Mouse (Mus musculus) Patski (cell line): ENCODE measurements at regions not wholly inside any gene's neighbourhood (a gene's known extent, or its start where the extent isn't known, plus 50 kb on each side); places are given as distances from the start of the nearest gene placed in this dataset.

Experiments
- ATAC-seq: fragments of 100-300 bp; one replicate; pipeline ENCODE4 v1.8.0; 2021
- CTCF ChIA-PET: fragments of 350-600 bp; sonication (Branson Sonifier 250); formaldehyde crosslinking; loops from one replicate; lab custom pipeline; 2022; ENCODE audit warnings: inconsistent platforms; lab: Charles Lee
- POLR2A ChIA-PET: fragments of 350-600 bp; sonication (Branson Sonifier 250); formaldehyde crosslinking; loops from one replicate; lab custom pipeline; 2022; ENCODE audit warnings: antibody characterized with exemption, inconsistent platforms; lab: Charles Lee
- DNase-seq: peaks from one replicate; pipeline ENCODE4 v3.0.0-alpha.2; 2011; ENCODE audit warnings: low read depth, low spot score
- H3K27me3 ChIP-seq: fragments of 371-371 bp; one replicate; pipeline ENCODE4 v1.5.1; 2021
- CTCF ChIP-seq: fragments of 100-300 bp; IDR thresholded peaks from one replicate; pipeline ENCODE4 v1.5.1; 2021
- in situ Hi-C: fragments of 300-500 bp; cut with MboI; formaldehyde crosslinking; loops from 3 replicates; pipeline ENCODE4 v1.11.1; 2018; ENCODE audit warnings: low pct_unique_long_range_greater_than_20kb, mixed read lengths

DNA sequence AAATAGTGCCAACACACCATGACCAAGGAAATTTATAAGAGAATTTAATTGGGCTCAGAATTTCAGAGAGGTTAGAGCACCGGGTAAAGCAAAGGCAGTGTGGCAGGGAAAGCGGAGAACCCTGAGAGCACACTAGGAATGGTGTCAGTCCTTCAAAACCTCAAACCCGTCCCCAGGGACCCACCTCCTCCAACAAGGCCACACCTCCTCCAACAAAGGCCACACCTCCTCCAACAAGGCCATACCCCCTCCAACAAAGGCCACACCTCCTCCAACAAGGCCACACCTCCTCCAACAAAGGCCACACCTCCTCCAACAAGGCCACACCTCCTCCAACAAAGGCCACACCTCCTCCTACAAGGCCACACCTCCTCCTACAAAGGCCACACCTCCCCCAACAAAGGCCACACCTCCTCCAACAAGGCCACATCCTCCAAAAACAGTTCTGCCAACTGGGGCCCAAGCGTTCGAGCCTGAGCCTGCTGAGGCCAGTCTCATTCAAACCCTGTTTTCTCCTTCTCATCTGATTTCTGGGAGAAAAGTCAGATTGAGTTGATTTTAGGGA, 109.8 kb upstream of the Zfp217 start:
- TF ChIP-seq CTCF = no peak
- no peak for DNase-seq
- ChIA-PET POLR2A (no interaction called here), CTCF (no interaction called here)
- in situ Hi-C loops = no loop called here
- ATAC-seq = no peak
- H3K27me3 ChIP-seq = no peaks in the 10 kb centered on the region

DNA sequence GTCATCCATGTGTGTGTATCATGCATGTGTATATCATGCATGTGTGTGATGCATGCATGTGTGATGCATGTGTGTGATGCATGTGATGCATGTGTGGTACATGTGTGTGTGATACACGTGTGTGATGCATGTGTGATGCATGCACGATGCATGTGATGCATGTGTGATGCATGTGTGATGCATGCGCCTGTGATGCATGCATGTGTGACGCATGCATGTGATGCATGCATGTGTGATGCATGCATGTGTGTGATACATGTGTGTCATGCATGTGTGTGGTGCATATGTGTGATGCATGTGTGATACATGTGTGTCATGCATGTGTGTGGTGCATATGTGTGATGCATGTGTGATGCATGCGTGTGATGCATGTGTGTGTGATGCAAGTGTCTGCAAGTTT, 108.1 kb upstream of the Zfp217 start:
- TF ChIP-seq CTCF = no peak
- DNase-seq = no peak
- ChIA-PET POLR2A (no interaction called here), CTCF (no interaction called here)
- H3K27me3 ChIP-seq = no peaks in the 10 kb centered on the region
- in situ Hi-C loops = no loop called here
- no peak for ATAC-seq

DNA sequence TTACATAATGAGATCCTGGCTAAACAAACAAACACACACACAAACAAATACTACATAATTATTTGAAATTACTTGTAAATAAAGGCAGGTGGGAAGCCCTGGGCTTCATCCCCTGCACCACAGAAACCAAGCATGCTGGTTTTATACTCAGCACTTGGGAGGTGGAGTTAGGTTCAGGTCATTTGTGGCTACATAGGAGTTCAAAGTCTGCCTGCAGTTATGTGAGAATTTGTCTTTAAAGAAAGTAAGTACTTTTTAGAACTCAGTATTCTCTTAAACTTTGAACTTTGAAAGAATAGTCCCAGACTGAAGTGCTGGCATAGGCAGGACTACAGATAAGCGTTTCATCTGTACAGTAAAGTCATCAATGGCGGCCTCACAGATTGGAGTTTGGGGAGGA, 107.6 kb upstream of the Zfp217 start:
- no peak for ATAC-seq

DNA sequence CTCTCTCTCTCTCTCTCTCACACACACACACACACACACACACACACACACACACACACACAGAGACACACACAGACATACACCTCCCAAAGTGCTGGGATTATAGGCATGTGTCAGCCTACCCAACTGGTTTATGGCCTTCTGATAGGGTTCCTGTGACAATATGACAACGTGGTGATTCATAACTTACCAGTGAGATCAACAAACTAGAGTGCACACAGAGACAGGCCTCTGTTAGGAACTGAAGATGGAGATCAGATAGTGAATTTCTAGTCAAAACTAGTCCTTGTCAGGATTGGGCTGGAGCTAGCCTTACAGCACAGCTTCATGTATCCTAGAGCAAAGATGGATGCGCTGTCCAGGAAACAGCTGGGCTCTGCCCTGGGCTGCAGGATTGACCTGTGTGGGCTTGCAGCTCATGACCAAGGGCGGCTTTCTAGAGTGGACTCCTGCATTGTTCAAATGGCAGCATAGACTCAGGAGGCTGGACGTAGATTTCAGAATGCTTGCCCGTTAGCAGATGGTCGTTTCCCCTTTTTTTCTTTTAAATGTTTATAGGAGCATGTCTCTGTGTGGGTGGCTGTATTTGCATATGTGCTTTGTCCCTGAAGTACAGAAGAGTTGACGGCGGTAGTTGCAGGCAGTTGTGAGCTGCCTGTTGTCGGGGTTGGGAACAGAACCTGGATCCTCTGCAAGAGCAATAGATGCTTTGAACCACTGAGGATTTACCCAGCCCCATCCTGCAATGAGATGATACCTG, 106.0 kb upstream of the Zfp217 start:
- DNase-seq (no peak), ATAC-seq (no peak)
- ChIA-PET CTCF (interaction anchor here (0.8 kb wide), 1 partner anchor 90 kb away, joined by 3 read pairs; no protein-coding TSS in a partner anchor), POLR2A (no interaction called here)
- in situ Hi-C loops = no loop called here
- TF ChIP-seq CTCF = no peak
- no peaks in the 10 kb centered on the region for H3K27me3 ChIP-seq

More for the DNA sequence above, 107.6 kb upstream of the Zfp217 start:
- POLR2A ChIA-PET = no interaction called here
- no peaks in the 10 kb centered on the region for H3K27me3 ChIP-seq
- CTCF ChIA-PET = no interaction called here
- in situ Hi-C loops = no loop called here
- TF ChIP-seq CTCF = no peak
- no peak for DNase-seq

DNA sequence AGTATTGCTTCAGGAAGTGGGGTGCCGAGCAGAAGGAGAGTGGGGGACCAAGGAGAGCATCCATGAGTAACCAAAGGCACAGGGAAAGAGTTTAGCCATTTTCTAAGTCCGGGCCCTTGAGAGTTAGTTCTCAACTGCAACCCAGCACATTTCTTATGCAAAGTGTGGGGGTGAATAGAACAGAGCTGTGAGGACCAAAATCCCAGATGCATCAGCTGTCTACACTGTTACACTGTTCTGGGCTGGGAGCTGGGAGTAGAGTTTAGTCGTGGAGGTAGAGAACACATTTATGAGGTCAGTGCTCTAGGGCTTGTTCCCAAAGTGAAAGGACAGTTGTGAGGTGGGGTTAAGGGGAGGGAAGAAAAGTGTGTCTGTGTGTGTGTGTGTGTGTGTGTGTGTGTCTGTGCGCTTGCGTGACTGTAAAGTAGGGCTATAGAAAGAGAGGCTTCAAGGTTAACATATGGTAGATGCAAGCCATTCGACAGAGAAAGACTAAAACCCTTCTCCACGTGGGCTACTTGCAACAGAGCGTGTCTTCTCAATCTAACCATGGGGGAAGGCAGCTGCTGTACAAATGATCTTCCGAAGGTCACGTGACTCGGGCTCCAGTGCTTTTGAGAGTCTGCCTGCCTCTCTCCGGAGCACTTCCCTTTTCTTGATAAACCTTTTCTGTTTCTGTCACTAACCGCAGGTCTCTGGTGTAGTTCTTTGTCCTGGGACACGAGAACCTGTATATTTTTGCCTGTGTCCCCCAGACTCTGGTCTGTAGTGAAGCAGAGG, 104.5 kb upstream of the Zfp217 start:
- ATAC-seq = no peak
- no peaks in the 10 kb centered on the region for H3K27me3 ChIP-seq
- ChIA-PET CTCF (no interaction called here), POLR2A (interaction anchor here (0.8 kb wide), 1 partner anchor 24 kb away, joined by 3 read pairs; no protein-coding TSS in a partner anchor)
- no peak for TF ChIP-seq CTCF
- in situ Hi-C loops = no loop called here
- no peak for DNase-seq

DNA sequence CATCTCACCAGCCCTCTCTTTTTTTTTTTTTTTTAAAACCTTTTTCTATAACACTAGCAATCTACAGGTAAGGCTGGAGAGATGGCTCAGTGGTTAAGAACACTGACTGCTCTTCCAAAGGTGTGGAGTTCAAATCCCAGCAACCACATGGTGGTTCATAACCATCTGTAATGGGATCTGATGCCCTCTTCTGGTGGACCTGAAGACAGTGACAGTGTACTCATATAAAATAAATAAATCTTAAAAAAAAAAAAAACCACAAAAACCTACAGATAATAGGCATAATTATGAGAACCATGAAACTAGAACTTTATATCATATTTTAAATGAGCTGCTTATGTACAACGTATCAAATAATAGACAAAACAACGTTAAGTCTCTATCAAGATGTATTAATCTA, 102.8 kb upstream of the Zfp217 start:
- no peak for DNase-seq
- in situ Hi-C loops = no loop called here
- CTCF ChIA-PET = interaction anchor here (1.0 kb wide), 1 partner anchor 29 kb away, joined by 3 read pairs; no protein-coding TSS in a partner anchor
- no peak for TF ChIP-seq CTCF
- POLR2A ChIA-PET = no interaction called here
- no peaks in the 10 kb centered on the region for H3K27me3 ChIP-seq
- ATAC-seq = no peak

DNA sequence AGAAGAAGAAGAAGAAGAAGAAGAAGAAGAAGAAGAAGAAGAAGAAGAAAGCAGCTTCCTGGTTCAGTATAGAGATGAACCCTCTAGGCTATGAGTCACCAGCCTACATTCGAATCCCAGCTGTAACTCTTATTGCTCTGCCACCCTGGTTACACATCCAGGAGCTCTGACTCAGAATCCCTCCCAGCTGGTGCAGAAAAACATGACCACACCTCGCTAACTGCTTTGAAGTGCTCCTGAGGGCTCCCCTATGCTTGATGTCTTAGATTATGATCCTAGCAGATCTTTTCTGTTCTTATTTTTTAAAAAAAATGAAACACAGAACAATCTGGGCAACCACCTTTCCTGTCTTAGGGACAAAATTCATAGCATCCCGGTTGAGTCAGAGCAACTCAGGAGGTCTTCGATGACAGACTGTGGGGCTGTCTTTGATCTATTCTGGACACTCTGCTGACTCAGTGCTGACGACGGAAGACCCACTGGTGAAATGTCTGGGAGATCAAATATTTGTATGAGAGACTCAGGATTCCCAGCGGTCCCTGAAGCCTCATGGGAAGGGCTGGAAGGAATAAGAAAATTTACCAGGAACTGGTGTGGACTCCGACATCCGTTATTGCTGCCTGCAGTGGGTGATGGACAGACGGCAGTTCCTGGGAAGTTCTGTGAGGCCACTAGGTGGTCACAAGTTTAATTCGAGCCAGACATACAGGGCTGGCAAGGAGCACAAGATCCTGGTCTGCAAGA, 100.0 kb upstream of the Zfp217 start:
- DNase-seq (peak; percentile 68), ATAC-seq (peak; percentile 88)
- TF ChIP-seq CTCF = no peak
- in situ Hi-C loops = loop anchor here (10.0 kb wide), 1 partner anchor 133 kb away; no protein-coding TSS in a partner anchor
- CTCF ChIA-PET = no interaction called here
- no peaks in the 10 kb centered on the region for H3K27me3 ChIP-seq
- POLR2A ChIA-PET = no interaction called here

DNA sequence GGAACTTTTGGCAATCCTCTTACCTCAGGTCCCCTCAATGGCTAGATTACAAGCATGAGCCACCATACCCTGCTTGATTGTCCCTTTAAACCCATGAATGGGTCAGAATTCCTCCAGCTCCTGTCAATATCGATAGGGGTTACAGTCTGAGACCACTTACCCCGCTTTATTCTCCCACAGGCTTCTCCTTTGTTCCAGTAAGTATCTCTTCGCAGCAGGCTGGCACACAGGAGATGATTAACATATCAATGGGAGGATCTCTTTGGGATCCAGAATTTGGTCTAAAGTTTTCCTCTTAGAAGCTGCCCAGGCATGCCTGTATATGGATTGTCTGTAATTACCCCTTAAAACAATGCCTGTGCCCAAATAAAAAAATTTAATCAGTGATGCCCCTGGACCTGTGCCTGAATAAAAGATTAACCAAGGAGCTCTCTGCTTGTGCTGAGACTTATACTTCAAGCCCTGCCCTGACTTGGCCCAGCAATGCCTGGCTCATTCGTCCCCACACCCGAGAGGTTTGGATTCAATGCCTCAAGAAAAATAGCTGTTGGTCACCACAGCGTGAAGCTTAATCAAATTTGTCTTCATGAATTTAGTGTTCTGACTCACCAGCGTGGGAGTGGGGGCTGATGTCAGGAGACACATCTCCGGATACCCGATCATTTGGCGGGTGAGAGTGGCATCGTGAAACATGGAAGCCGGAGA, 97.9 kb upstream of the Zfp217 start:
- H3K27me3 ChIP-seq = no peaks in the 10 kb centered on the region
- ChIA-PET CTCF (interaction anchor here (1.2 to 2.4 kb wide), 3 partner anchors 9 to 34 kb away, joined by 3 to 6 read pairs (median 3); no protein-coding TSS in a partner anchor), POLR2A (no interaction called here)
- in situ Hi-C loops = loop anchor here (10.0 kb wide), 1 partner anchor 131 kb away; no protein-coding TSS in a partner anchor
- TF ChIP-seq CTCF = no peak
- ATAC-seq = peak; percentile 73
- DNase-seq = peak; percentile 38

DNA sequence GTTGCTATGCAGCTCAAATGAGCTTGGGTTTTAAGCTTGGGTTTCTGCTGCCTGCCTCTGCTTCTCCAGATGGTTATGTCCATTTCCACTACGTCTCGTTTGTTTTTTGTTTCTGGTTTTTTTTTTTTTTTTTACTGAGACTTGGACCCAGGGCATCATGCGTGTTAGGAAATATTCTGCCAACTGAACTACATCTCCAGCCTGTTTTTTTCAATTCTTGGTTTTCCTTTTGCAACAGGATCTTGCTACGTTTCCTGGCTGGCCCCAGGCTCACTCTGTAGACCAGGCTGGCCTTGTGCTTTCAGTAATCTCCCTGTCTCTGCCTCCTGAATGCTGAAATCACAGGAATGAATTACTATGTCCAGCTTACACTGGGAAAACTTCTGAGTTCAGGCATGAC, 96.2 kb upstream of the Zfp217 start:
- POLR2A ChIA-PET = interaction anchor here (0.6 kb wide), 1 partner anchor 1240 kb away, joined by 3 read pairs; no protein-coding TSS in a partner anchor
- CTCF ChIA-PET = interaction anchor here (1.0 to 2.4 kb wide), 3 partner anchors 9 to 127 kb away, joined by 3 to 6 read pairs (median 3); no protein-coding TSS in a partner anchor

More for the DNA sequence above, 96.2 kb upstream of the Zfp217 start:
- ATAC-seq (no peak), DNase-seq (no peak)
- no peaks in the 10 kb centered on the region for H3K27me3 ChIP-seq
- in situ Hi-C loops = loop anchor here (10.0 kb wide), 1 partner anchor 129 kb away; no protein-coding TSS in a partner anchor
- TF ChIP-seq CTCF = no peak
